Mouse (Mus musculus) olfactory bulb, adult 2 months (tissue): ENCODE results near the gene Phf12. TPM values are rescaled to one million over a fixed set of nuclear protein-coding genes. Genes with fewer than 3 reads are reported as not detected.
A peak's percentile ranks its signal among the peaks of the same experiment; 100 is the strongest.

Experiments
- H3K27ac ChIP-seq: fragments of 200-500 bp; 2 replicates; pipeline ENCODE4 v1.5.1; 2012; ENCODE audit warnings: low read depth, low read length; ENCODE audit not compliant: insufficient read depth
- H3K4me1 ChIP-seq: fragments of 200-500 bp; 2 replicates; pipeline ENCODE4 v1.6.1; 2012; ENCODE audit warnings: low read length; ENCODE audit not compliant: control insufficient read depth, insufficient read depth
- H3K4me3 ChIP-seq: fragments of 200-500 bp; 2 replicates; pipeline ENCODE4 v1.5.1; 2012; ENCODE audit warnings: mild to moderate bottlenecking, low read depth, low read length, moderate library complexity; ENCODE audit not compliant: insufficient read depth
- CTCF ChIP-seq: fragments of 200-500 bp; IDR thresholded peaks from 2 replicates; pipeline ENCODE4 v1.5.1; 2012; ENCODE audit warnings: low read depth, mild to moderate bottlenecking, low read length, moderate library complexity; ENCODE audit not compliant: insufficient read depth
- POLR2A ChIP-seq: fragments of 200-500 bp; IDR thresholded peaks from 2 replicates; pipeline ENCODE4 v1.6.1; 2012; ENCODE audit warnings: mild to moderate bottlenecking, low read depth, low read length, moderate library complexity; ENCODE audit not compliant: insufficient read depth
- WGBS: fragments of 180-500 bp; shearing (Covaris S2); methylation state at CpG from one replicate; pipeline ENCODE4 v1.1.7; 2018; 5-methylcytosine and 5-hydroxymethylcytosine counted together
- polyA plus RNA-seq: library from polyadenylated mRNA; stranded (reverse); fragments of >200 nt; gene quantifications from 2 replicates; pipeline ENCODE4 v1.2.4, GENCODE M21; 2012; ENCODE audit warnings: low replicate concordance; ENCODE audit not compliant: missing spikeins, insufficient read depth, insufficient read length

Gene Phf12
- polyA plus RNA-seq, 1 experiment: 389 TPM

DNA sequence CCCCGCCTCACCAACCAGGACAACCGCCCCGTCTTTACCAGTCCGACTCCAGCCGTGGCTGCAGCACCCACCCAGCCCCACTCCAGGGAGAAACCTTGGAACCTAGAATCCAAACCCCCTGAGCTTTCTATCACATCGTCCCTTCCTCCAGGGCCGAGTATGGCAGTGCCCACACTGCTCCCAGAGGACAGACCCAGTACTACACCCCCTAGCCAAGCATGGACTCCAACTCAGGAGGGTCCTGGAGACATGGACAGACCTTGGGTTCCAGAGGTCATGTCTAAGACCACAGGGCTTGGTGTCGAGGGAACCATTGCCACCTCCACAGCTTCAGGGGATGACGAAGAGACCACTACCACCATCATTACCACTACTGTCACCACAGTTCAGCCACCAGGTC, 28.9 kb upstream of the Phf12 start:
- Histone ChIP-seq H3K27ac (no peak overlapping the region), H3K4me1 (peaks cover 44% of the 10 kb centered on the region), H3K4me3 (no peak overlapping the region)
- WGBS: 77% methylated on average over 9 of the region's 9 CpGs
- peak; percentile 51; the same call in 1 of the 2 replicates for TF ChIP-seq CTCF
- TF ChIP-seq POLR2A: no peak

DNA sequence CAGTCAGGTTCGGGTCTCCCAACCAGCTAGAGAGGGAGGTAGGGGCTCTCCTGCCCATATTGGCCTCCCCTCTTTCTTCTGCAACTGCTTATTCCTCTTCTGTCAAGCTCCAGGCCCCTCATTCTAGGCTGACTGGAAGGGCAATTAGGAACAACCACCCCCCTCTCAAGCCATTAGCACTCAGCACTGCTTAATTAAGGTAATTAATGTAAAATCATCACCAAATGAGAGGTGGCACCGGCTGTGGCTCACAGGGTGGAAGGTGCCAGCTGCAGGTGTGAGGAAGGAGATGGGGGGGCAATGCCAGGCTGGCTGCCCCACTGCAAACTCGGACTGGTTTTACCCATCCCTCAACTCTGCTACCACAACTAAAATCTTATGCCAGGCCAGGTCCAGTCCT, 26.1 kb upstream of the Phf12 start:
- H3K4me3 ChIP-seq: no peak overlapping the region
- no peak for TF ChIP-seq POLR2A
- TF ChIP-seq CTCF: no peak
- peaks cover 51% of the 10 kb centered on the region for H3K4me1 ChIP-seq
- WGBS: 25% methylated on average over 3 of the region's 3 CpGs
- H3K27ac ChIP-seq: no peak overlapping the region

DNA sequence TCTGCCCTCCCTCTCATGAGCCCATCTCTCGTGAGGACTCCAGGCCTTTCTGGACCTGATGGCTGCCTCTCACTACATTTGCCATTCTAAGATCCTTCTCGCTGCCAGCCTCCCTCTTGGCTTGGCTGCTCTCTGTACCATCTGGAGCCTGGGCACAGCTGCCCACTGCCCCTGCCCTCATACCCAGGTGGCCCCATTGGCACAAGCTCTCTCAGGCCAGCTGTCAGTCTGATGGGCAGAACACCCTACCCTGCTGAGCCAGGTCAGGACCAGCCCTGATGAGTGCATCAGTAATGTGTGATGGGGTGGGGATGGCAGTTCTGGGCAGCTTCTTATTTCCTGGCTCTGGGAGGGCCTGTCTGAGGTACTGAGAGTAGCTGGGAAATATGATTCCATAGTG, 24.3 kb upstream of the Phf12 start:
- no peak overlapping the region for H3K4me3 ChIP-seq
- H3K27ac ChIP-seq: no peak overlapping the region
- TF ChIP-seq CTCF (no peak), POLR2A (no peak)
- 65% methylated on average over 2 of the region's 2 CpGs for WGBS
- H3K4me1 ChIP-seq: peaks cover 55% of the 10 kb centered on the region

DNA sequence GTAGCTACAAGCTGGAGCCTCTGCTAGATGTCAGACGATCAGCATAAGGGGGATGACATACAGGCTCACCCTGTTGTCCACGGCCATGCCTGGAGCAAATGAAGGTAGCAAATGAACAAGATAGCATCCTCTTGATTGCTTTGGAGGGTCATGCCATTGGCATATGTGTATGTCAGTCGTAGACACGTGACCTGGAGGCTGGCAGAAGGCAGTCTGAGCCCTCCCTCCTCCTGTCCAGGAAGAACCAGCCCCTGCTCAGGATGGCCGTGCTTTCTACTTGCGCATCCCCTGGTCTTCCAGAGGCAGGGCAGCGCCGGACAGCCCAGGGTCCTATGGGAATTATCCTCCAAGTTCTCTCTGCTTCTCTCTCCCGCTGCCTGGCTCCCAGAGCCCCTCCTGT, 23.6 kb upstream of the Phf12 start:
- Histone ChIP-seq H3K4me1 (peaks cover 53% of the 10 kb centered on the region), H3K4me3 (no peak overlapping the region), H3K27ac (no peak overlapping the region)
- 80% methylated on average over 9 of the region's 9 CpGs for WGBS
- TF ChIP-seq CTCF (no peak), POLR2A (no peak)

DNA sequence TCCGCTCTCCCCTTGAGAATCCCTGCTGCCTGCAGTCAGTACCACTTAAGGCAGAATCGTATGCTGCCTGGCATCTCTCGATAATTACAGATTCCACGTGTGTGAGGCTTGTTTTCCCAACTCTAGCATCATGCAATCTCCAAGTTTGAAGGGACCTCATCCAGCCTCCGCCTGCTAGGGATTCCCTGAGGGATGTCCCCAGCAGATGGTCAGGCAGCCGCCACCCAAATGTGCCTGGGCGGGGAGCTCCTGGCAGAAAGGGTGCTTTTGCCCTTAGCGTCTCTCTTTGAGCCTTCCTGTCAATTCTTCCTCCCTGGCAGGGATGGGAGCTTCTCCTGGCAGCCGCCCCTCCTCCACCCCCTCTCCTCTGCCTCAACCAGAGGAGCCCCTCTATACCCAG, 22.4 kb upstream of the Phf12 start:
- Histone ChIP-seq H3K4me1 (peaks cover 58% of the 10 kb centered on the region), H3K4me3 (no peak overlapping the region), H3K27ac (0 out of 2 replicates have a peak overlapping the region, but pooled peaks have one; percentile 14)
- no peak for TF ChIP-seq POLR2A
- WGBS: 29% methylated on average over 9 of the region's 9 CpGs

DNA sequence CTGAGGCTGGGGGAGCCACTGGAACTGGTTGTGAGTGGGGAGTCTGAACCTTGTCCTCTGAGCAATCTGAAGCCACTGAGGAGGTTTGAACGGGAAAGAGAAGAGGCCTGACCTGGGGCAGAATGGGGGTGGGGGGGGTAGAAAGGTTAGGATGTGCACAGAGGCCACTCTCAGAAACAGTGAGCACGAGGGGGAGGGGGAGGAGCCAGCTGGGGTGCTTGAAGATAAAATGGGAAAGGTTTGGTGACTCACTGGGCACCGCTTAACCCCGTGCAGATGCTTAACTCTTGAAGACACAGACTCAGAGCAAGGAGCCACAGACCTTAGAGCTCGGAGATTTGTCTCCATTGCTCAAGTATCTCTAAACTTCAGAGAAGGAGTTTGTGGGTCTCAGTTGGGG, 21.7 kb upstream of the Phf12 start:
- 30% methylated on average over 5 of the region's 5 CpGs for WGBS
- 0 out of 2 replicates have a peak overlapping the region, but pooled peaks have one; percentile 14 for H3K27ac ChIP-seq
- H3K4me1 ChIP-seq: peaks cover 61% of the 10 kb centered on the region
- H3K4me3 ChIP-seq: no peak overlapping the region
- TF ChIP-seq POLR2A (no peak), CTCF (no peak)

DNA sequence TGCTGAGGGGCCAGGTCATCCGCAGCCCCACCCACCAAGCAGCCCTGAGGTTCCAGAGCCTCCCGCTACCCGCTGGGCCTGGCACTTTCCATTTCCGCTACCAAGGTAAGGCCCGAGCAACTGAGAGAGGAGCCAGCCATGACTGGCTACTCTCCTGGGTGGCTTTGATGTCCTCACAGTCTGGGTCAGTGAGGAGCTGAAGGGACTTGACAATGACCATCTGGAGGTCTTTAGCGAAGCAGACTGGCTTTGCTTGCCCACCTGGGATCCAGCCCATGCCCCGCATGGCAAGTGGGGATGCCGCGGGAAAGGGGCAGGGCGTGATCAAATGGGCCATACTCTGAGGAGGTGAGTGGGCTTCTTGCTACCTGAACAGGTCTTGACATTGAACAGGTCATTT, 19.6 kb upstream of the Phf12 start:
- Histone ChIP-seq H3K27ac (no peak overlapping the region), H3K4me3 (no peak overlapping the region), H3K4me1 (peaks cover 56% of the 10 kb centered on the region)
- WGBS: 97% methylated on average over 10 of the region's 10 CpGs
- TF ChIP-seq CTCF (no peak), POLR2A (no peak)

DNA sequence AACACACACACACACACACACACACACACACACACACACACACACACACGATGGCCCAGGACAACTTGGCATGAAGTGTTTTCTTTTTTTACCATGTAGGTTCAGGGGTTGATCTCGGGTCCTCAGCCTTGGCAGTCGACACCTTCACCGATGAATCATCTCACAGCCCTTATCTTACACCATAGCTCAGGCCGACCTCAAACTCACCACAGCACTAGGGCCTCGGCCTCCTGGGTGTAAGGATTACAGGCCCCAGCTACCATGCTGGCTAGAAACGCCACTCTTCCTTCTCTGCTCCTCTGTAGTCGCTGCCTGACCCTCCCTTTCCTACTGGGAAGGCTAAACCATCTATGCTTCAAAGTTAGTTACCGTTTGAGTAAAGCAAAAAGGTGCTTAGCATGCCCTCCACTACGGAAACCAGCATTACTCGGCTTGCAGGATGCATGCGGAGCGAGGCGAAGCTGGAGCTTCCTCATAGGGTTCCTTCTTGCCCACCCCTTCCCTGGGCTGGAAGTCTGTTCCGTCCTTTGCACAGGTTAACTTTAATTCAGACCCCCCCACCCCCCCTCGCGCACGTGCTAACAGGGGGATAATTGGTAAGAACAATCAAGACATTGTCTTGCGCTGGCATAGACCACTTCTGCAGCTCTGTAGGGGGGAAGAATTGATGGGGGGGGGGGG, 18.0 kb upstream of the Phf12 start:
- Histone ChIP-seq H3K4me3 (no peak overlapping the region), H3K27ac (peak overlapping the region; percentile 72), H3K4me1 (peaks cover 44% of the 10 kb centered on the region)
- no peak for TF ChIP-seq CTCF
- TF ChIP-seq POLR2A: no peak
- WGBS: 25% methylated on average over 19 of the region's 19 CpGs

DNA sequence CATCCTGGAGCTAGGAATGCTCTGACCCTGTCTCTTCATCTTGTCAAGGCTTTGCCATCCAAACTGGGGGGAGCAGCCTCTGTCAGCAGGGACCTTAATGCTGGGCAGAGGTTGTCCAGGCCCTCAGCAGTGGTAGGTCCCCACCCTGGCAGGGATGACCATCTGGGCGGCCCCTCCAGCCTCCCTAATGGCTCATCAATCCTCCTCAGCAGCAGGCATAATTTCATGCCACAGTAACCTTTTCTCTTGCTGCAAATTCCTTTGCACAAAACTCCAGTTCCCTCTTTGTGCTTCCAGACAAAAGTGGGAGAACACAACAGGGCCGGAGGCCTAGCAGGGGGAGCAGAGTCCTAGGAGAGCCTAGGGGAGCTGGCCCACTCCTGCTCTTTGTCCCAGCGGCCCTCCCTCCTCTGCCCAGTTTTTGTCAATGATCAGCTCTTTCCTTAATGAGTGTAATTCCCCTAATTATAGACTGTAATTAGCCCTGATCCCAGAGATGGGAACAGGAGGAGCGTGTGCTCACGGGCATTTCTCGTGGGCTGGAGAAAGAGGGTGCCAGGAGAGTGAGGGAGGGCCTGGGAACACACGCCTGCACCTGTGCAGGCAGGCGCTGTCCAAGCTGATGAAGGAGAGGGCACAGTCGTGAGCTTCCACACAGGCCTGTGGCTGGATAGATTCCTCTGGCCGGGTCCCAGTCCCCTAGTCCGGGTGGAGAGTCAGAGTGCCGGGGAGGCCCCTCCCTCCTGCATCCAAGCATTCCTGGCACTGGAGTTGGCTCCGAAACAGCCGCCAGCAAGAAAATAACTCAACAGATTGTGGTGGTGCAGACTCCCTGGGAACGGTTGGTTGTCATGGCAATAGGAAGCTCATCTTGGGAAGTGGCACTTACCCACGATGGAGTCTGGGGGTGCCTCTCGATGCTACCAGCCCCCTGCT, 17.2 kb upstream of the Phf12 start:
- Histone ChIP-seq H3K4me1 (peaks cover 35% of the 10 kb centered on the region), H3K27ac (peak overlapping the region; percentile 72), H3K4me3 (no peak overlapping the region)
- TF ChIP-seq CTCF: no peak
- TF ChIP-seq POLR2A: no peak
- WGBS: 7% methylated on average over 17 of the region's 17 CpGs
